Mouse (Mus musculus): ENCODE results near the gene Lcn4. TPM values are rescaled to one million over a fixed set of nuclear protein-coding genes. Genes with fewer than 3 reads are reported as not detected.

Gene Lcn4
- 0.40 TPM in 1 of 2 replicates, not detected in the other for polyA plus RNA-seq (2015; fragmentation: Nextera tagmentation; extraction: Ambion mirVana)

GRCm38 (mm10) chr2:26671182-26671581 lies at the start of gene Lcn4:
Lcn4 (minus strand) TSS chr2:26671282.

GRCm38 (mm10) chr2:26627921-26628739 lies 43.0 kb downstream of the Lcn4 start, which contains the start of gene Fam69b:
Fam69b (plus strand) TSS chr2:26628457.

Other genes with a start within 250 kb of the Lcn4 start
- gene Sec16a, start 226.1 kb downstream of the Lcn4 start, polyA plus RNA-seq (2015; fragmentation: Nextera tagmentation; extraction: Ambion mirVana), result 5.8 and 7.5 TPM in 2 replicates
- 5.6 and 8.1 TPM in 2 replicates for gene Notch1, start 154.6 kb downstream of the Lcn4 start, polyA plus RNA-seq (2015; fragmentation: Nextera tagmentation; extraction: Ambion mirVana)
- 115 and 142 TPM in 2 replicates for gene Egfl7, start 91.3 kb downstream of the Lcn4 start, polyA plus RNA-seq (2015; fragmentation: Nextera tagmentation; extraction: Ambion mirVana)
- gene Gm20532, start 84.6 kb downstream of the Lcn4 start, polyA plus RNA-seq (2015; fragmentation: Nextera tagmentation; extraction: Ambion mirVana), result not detected in 2 replicates
- 19.3 and 24.1 TPM in 2 replicates for gene Agpat2, start 66.9 kb downstream of the Lcn4 start, polyA plus RNA-seq (2015; fragmentation: Nextera tagmentation; extraction: Ambion mirVana)
- gene Fam69b, start 42.8 kb downstream of the Lcn4 start, polyA plus RNA-seq (2015; fragmentation: Nextera tagmentation; extraction: Ambion mirVana), result 3.2 and 4.7 TPM in 2 replicates
- not detected in 2 replicates for gene Abo, start 193.7 kb upstream of the Lcn4 start, polyA plus RNA-seq (2015; fragmentation: Nextera tagmentation; extraction: Ambion mirVana)
- 11.8 and 12.7 TPM in 2 replicates for gene Surf6, start 231.6 kb upstream of the Lcn4 start, polyA plus RNA-seq (2015; fragmentation: Nextera tagmentation; extraction: Ambion mirVana)
- gene Med22, start 239.4 kb upstream of the Lcn4 start, polyA plus RNA-seq (2015; fragmentation: Nextera tagmentation; extraction: Ambion mirVana), result 20.2 and 22.1 TPM in 2 replicates
- 585 and 601 TPM in 2 replicates for gene Rpl7a, start 239.5 kb upstream of the Lcn4 start, polyA plus RNA-seq (2015; fragmentation: Nextera tagmentation; extraction: Ambion mirVana)
- 25.1 and 28.1 TPM in 2 replicates for gene Surf2, start 245.1 kb upstream of the Lcn4 start, polyA plus RNA-seq (2015; fragmentation: Nextera tagmentation; extraction: Ambion mirVana)
- 39.3 and 44.2 TPM in 2 replicates for gene Surf1, start 245.2 kb upstream of the Lcn4 start, polyA plus RNA-seq (2015; fragmentation: Nextera tagmentation; extraction: Ambion mirVana)